Mouse (Mus musculus): ENCODE data around the gene Olfr350. TPM values are rescaled to one million over a fixed set of nuclear protein-coding genes. Genes with fewer than 3 reads are reported as not detected.

Olfr350 gene
- polyA plus RNA-seq (2012; rRNA removed), result not detected in 2 replicates

DNA sequence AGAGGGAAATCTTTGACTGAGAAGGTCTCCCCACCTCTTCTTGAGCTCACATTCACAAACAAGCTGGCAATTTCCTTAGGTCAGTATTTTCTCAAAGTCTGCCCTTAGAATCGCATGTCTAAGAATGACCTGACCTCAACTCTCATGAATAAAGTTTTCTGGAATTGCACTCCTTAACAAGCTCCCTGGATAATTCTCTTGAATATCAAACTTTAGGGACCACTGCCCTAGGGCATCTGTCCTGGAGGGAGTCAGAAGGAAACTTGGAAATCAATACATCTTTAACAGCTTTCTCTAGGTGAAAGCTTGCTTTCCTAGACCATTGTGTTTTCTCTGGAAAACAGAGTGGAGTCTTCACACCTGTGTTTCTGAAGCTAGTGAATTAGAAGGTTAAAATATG, at the start of gene Olfr350:
TSS of gene Olfr350 (plus strand) at position 301 of the 400 bp plus-strand sequence.
- TF ChIP-seq CTCF (IDR thresholded peaks at IDR 0.05; ENCODE audit: borderline replicate concordance, extremely low read depth, insufficient read depth, insufficient read length) (no peak), POLR2A (IDR thresholded peaks at IDR 0.05; ENCODE audit: borderline replicate concordance, extremely low read depth, insufficient read depth, insufficient read length, poor library complexity, severe bottlenecking) (no peak)
- no peak for DNase-seq (ENCODE audit: low read depth)

DNA sequence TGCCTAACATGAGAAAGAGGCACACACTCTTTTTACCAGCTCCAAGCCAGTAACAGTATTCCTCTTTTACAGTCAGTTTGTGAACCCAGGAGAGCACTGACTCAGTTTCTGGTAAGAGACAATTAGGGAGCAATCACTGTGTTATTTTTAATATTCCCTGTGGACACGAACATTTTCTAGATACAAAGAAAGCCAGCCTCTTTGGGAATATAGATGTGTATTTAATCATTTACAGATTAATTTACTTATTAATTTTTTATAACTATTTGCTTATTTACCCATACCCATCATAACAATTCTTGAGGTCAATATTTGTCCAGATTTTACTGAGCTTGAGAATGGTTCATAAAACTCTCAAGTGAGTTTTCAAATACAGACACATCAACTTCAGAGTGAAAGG, 29.2 kb upstream of the Olfr350 start, which contains the start of gene Olfr3:
TSS of gene Olfr3 (minus strand) at position 101 of the 400 bp plus-strand sequence.
- DNase-seq (ENCODE audit: low read depth), result no peak
- TF ChIP-seq POLR2A (IDR thresholded peaks at IDR 0.05; ENCODE audit: borderline replicate concordance, extremely low read depth, insufficient read depth, insufficient read length, poor library complexity, severe bottlenecking) (no peak), CTCF (IDR thresholded peaks at IDR 0.05; ENCODE audit: borderline replicate concordance, extremely low read depth, insufficient read depth, insufficient read length) (no peak)

DNA sequence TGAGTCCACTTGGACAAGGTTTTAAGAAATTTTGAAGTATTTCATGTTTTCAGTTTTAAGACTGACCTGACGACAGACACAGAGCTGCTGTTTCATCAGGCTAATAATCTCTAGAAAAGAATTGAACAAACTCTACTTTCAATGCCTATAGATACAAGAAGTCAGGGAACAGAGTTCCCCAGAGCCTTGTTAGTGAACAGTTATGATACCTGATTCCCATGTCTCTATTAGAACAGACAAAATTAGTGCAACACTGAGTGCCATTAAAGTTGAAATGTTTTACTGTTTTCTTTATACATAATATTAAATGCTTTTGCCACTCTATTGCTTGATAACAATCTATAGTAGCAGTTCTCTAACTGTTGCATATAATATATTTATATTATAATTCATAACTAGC, 16.4 kb downstream of the Olfr350 start, which contains the start of gene Olfr351:
TSS of gene Olfr351 (minus strand) at position 101 of the 400 bp plus-strand sequence.
- TF ChIP-seq POLR2A (IDR thresholded peaks at IDR 0.05; ENCODE audit: borderline replicate concordance, extremely low read depth, insufficient read depth, insufficient read length, poor library complexity, severe bottlenecking) (no peak), CTCF (IDR thresholded peaks at IDR 0.05; ENCODE audit: borderline replicate concordance, extremely low read depth, insufficient read depth, insufficient read length) (no peak)
- DNase-seq (ENCODE audit: low read depth), result no peak

DNA sequence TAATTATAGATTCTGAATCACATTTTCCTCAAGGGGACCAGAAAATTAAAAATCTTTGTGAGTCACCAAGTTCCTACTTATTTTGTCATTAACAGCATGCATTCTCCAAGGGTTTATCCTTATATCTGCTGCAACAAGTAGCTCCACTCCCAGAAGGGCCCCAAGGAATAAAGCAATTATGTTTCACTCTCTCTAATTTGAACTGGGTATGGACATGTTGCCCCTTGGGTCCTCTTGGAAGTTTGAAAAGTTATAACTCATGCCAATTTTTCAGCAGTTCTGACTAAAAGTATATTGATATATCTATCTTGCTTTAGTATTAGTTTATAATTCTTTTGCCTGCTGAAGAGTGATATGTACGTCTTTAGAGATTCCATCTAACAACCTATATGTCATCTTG, 22.1 kb downstream of the Olfr350 start, which contains the start of gene Olfr352:
TSS of gene Olfr352 (plus strand) at position 301 of the 400 bp plus-strand sequence.
- TF ChIP-seq POLR2A (IDR thresholded peaks at IDR 0.05; ENCODE audit: borderline replicate concordance, extremely low read depth, insufficient read depth, insufficient read length, poor library complexity, severe bottlenecking), result no peak
- TF ChIP-seq CTCF (IDR thresholded peaks at IDR 0.05; ENCODE audit: borderline replicate concordance, extremely low read depth, insufficient read depth, insufficient read length), result no peak
- no peak for DNase-seq (ENCODE audit: low read depth)

DNA sequence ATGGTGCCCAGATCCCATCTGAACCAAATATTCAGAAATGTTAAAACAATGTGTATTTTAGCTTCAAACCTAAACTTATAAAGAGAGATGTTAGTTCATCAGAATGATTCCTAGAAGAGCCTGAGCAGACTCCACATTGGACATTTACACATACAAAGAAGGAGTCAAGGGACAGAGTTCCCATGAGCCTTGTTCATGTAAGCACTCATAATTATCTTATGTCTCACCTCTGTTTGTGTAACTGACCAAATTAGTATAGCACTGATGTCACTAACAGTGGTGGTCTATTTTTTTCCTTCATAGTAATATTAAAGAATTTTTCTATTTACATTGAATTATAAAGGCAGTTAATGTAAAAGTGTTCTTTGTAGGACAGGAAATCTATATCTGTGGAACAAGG, 46.7 kb downstream of the Olfr350 start, which contains the start of gene Olfr353:
TSS of gene Olfr353 (minus strand) at position 101 of the 400 bp plus-strand sequence.
- no peak for DNase-seq (ENCODE audit: low read depth)
- TF ChIP-seq CTCF (IDR thresholded peaks at IDR 0.05; ENCODE audit: borderline replicate concordance, extremely low read depth, insufficient read depth, insufficient read length), result no peak
- TF ChIP-seq POLR2A (IDR thresholded peaks at IDR 0.05; ENCODE audit: borderline replicate concordance, extremely low read depth, insufficient read depth, insufficient read length, poor library complexity, severe bottlenecking), result no peak

DNA sequence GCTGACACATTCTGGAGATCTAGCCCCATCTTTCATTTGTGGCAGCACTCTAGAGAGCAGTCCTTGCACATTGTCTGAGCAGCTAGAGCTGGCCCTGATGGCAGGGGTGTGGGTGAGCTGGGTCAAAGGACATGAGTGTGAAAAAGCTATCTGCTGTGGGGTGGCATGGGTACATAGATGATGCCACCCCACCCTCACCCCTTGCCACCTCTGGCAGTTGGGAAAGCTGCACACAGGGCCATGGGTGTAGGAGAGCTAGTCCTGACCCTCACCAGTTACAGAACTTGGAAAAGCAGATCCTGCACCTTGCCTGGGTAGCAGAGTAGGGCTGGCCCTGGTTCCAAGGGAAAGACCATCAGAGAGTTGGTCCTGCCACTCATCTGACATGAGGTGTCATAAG, 51.0 kb downstream of the Olfr350 start:
- TF ChIP-seq POLR2A (IDR thresholded peaks at IDR 0.05; ENCODE audit: borderline replicate concordance, extremely low read depth, insufficient read depth, insufficient read length, poor library complexity, severe bottlenecking), result no peak
- TF ChIP-seq CTCF (IDR thresholded peaks at IDR 0.05; ENCODE audit: borderline replicate concordance, extremely low read depth, insufficient read depth, insufficient read length), result no peak
- no peak for DNase-seq (ENCODE audit: low read depth)

Other genes starting within 250 kb of the Olfr350 start
- gene Olfr345, start 206.3 kb upstream of the Olfr350 start, polyA plus RNA-seq (2012; rRNA removed), result not detected in 2 replicates
- not detected in 2 replicates for gene Olfr346, start 160.5 kb upstream of the Olfr350 start, polyA plus RNA-seq (2012; rRNA removed)
- gene Olfr347, start 114.4 kb upstream of the Olfr350 start, polyA plus RNA-seq (2012; rRNA removed), result not detected in 2 replicates
- gene Olfr348, start 62.0 kb upstream of the Olfr350 start, polyA plus RNA-seq (2012; rRNA removed), result not detected in 2 replicates
- not detected in 2 replicates for gene Olfr50, start 55.8 kb upstream of the Olfr350 start, polyA plus RNA-seq (2012; rRNA removed)
- gene Olfr3, start 29.3 kb upstream of the Olfr350 start, polyA plus RNA-seq (2012; rRNA removed), result not detected in 2 replicates
- gene Olfr351, start 16.4 kb downstream of the Olfr350 start, polyA plus RNA-seq (2012; rRNA removed), result not detected in 2 replicates
- not detected in 2 replicates for gene Olfr352, start 22.1 kb downstream of the Olfr350 start, polyA plus RNA-seq (2012; rRNA removed)
- gene Olfr353, start 46.6 kb downstream of the Olfr350 start, polyA plus RNA-seq (2012; rRNA removed), result not detected in 2 replicates
- gene Olfr354, start 59.4 kb downstream of the Olfr350 start, polyA plus RNA-seq (2012; rRNA removed), result not detected in 2 replicates
- gene Olfr355, start 82.6 kb downstream of the Olfr350 start, polyA plus RNA-seq (2012; rRNA removed), result not detected in 2 replicates
- not detected in 2 replicates for gene Olfr356, start 90.8 kb downstream of the Olfr350 start, polyA plus RNA-seq (2012; rRNA removed)
- not detected in 2 replicates for gene Olfr357, start 147.5 kb downstream of the Olfr350 start, polyA plus RNA-seq (2012; rRNA removed)
- gene Olfr358, start 163.0 kb downstream of the Olfr350 start, polyA plus RNA-seq (2012; rRNA removed), result not detected in 2 replicates
- not detected in 2 replicates for gene Olfr360, start 219.4 kb downstream of the Olfr350 start, polyA plus RNA-seq (2012; rRNA removed)
- not detected in 2 replicates for gene Olfr361, start 243.0 kb downstream of the Olfr350 start, polyA plus RNA-seq (2012; rRNA removed)

Data from brain, embryonic 14.5 days (tissue).